Mouse (Mus musculus) adrenal gland, postnatal 10 days (tissue): ENCODE measurements at regions not wholly inside any gene's neighbourhood (a gene's known extent, or its start where the extent isn't known, plus 50 kb on each side); places are given as distances from the start of the nearest gene placed in this dataset.
A peak's percentile ranks its signal among the peaks of the same experiment; 100 is the strongest.

Source experiments
- DNase-seq: peaks from one replicate; pipeline ENCODE4 v3.0.0; 2021; ENCODE audit warnings: mixed read lengths

GRCm38 (mm10) chr12:12814693-12815092 is 127.0 kb downstream of the Mycn start:
- DNase-seq: no peak

DNA sequence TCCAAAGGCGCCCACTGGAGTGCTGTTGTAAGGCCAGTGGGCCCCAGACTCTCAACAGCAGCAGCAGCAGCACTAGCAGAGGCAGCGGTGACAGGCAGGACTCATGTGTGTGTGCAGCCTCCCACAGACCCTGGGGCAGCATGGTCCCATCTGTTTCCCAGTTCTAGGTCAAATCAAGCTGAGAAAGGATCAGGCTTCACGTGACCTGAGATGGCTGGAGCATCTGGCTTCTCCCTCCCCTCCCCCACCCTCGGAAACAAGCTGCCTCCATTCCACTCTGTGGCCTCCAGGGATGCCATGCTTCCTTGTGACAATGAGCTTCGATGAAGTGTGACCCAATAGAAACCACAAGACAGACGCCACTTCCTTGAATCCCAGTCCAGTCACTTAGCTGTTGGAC is 128.8 kb downstream of the Mycn start:
- DNase-seq: no peak

DNA sequence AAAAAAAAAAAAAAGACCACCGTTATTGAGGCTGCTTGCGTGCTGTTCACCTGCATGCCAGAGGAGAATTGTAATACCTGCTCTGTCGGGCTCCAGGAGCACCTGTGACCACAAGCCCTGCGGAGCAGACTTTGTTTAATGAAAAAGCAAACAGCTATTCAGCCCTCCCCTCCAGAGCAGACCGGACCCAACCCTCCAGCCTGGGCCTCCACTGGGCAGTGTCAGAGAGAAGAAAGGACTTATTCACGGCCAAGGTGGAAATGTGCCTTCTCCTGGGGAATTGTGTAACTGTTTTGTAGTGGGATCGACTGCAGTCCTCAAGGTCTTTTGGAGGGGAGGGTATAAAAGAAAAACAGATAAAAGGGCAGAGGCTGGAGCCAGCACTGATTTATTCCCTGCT is 130.8 kb downstream of the Mycn start:
- peak; percentile 42 for DNase-seq

- DNase-seq: peak; percentile 91
These were observed 131.4 kb downstream of the Mycn start for GRCm38 (mm10) chr12:12810159-12810885.

DNA sequence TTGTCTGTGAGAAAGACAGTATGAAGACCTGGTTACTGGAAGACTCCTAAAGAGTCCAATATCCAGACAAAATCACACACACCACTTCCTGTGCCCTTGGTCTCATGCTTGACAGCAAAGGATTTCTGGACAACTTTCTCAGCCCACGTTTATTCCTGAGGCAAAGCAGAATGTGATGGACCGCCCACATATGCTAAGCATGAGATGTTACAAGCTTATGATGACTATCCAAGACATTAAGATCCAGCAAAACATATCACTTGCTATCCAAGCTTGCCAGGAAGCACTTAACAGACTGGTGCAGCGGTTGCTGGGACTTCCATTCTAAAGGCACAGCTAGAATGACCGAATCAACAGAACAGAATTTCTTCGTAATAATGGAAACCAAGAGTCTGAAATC is 133.6 kb downstream of the Mycn start:
- DNase-seq: no peak

DNA sequence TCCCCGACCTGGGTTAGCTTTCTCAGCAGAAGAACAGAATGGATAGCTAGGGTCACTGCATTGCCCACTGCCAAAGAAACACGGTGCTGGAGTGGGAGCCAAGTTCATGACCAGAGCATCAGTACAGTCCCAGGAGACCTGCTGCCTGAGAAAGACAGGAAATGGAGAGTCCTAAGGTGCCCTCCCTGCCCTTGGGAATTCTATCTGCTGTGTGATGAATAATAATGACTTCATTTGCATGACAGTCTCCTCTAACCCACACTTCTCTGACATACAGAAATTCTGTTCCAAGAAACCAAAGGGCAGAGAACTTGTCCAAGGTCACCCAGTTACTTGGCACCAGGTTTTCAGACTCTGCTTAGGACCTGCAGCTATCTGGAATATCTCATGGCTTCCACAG is 138.1 kb downstream of the Mycn start:
- DNase-seq: no peak

DNA sequence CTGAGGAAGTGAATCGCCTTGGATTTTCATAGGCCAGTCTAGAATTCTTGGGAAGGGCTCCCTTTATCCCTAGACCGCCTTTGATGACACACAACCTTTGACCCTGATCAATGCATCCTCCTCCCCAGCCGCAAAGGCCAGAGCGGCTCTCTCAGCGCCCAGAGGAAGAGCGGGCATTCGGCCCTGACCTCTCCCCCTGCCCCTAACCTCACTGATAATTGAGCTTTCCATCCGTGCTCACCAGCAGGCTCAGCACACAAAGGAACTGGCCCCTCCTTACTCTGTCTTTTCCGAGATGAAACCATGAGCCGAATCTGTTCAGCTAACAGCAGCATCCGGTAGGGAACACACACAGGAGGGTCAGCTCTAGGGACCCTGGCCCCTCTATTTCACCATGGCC is 139.3 kb downstream of the Mycn start:
- DNase-seq: no peak

DNA sequence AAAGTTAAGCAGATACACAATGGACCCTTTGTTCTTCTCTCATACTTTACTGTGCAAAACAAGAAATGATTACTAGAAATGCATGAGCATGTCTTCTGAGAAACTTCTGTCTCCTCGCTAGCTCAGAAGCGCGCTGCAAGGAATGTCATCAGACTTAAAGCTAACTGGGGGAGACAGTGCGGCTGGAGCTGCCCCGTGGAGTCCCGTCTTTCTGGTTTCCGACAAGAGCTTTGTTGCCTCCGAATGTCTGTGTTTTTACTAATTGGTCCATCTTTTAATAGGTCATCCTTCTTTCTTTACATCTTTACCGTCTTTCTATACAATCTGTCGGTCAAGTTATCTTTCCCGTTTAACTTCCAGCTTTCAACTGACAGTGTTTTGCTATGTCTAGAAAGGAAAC is 140.0 kb downstream of the Mycn start:
- no peak for DNase-seq

DNA sequence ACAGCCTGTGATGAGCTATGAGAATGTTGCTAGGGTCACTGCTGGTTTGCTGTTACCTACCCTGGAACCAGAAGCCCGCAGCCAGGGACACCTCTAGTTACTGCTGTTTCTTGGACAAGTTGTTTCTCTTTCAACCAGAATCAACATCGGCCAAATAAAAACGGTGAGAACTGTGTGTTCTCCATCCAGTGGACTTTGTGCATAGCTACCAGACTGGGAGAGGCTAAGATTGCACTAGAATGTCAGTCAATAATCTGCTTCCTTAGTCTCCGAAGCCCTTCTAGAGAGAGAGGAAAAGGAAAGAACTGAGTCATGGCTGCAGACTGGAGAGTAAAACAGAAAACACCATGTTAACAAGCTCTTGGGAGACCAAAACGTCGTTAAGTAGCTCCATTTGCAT is 141.6 kb downstream of the Mycn start:
- no peak for DNase-seq

DNA sequence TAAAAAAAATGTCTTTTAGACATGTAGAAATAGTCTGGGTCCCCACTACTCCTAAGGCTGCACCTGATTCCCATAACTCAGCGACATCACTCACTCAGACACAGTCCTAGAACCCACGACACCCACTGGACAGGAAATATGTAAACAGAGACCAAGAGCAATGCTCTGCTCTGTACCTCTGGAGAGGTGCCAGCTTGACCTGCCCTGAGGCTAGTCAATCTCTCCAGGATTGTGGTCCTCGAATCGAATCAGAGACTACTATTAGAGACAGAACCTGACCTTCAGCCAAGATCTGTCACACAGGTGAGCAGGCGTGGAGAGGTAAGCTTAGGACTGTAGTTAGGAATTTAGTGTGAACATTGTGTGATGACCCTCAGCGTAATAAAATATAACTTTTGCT is 152.7 kb downstream of the Mycn start:
- no peak for DNase-seq

DNA sequence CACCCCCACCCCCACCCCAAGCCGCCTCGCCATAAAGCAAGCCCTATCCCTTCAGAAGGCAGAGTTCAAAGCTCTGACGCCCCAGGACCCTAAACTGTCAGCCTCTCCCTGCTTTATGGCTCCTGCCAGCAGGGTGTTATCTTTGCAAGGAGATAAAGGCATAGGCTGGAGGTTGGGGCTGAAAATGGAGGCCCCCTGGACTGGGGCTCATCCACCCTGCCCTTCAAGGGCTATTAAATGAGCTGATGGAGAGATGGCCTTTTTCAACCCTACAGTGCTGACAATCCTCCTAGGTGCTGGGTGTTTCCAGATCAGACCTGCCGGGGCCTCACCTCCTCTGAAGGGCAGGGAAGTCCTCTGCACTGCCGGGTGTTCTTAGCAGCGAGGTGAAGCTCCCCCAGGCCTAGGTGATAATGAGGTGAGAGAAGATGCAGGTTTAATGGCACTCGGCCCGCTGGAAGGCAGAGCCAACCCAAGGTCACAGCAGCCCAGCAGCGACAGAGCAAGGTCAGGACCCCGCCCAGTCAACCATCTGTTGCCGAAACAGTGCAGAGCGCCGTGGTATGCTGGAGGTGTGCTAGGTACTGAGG is 153.4 kb downstream of the Mycn start:
- no peak for DNase-seq

GRCm38 (mm10) chr12:12787608-12788262 is 154.0 kb downstream of the Mycn start:
- no peak for DNase-seq

DNA sequence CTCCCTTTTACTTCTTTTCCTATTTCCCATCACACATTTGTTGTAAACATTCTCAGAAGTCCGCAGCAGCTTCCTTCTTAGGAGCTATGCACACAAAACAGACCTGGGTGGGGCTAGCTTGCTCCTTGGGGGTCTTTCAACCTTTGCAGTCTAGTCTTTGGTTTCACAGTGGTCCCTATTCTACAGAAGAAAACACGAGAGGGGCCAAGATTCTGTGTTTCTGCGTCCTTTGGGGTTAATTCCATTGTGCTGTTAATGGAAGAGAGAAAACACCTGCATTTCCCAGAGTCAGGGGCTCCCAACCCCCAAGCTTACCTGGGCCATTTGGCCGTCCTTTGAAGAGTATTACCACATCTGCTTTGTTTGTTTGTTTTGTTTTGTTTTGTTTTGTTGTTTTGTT is 154.6 kb downstream of the Mycn start:
- no peak for DNase-seq

DNA sequence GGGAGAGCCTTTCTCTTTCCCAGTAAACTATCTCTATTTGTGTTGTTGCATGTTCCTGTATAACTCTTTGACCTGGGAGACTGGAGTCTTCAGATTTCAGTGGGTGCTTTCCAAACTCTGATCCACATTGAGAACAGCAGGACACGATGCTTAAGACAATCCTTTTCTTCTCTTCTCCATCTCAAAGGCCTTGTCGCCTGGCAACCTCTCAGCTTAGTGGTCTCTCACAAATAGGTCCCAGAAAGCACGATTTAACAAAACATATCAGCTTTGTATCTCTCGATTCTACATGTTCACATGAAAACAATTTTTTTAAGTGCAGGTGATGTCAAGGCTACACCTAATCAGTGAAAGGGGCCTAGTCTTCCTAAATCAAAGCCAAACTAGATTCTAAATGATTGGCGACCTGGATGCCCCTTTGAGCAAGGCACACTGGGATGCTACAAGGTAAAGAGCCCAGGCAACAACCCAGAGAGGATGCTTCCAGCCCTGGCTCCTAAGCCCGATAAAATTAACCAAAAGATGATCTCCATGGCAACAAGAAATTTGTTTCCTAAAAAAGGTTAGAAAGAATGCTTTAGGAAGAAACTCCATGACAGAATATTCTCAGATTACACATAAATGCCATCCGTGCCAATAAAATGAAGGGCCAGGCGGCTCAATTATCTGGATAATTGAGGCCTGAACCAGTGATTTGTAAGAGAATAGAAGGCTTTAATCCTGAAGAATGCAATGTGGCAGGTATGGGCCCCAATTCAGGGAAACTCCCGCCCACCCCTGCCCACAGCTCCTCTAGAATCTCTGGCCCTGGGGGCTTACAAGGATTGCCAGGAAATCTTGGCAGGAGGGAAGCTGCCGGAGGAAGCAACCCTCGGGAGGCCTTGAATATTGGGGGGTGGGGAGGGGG is 157.8 kb downstream of the Mycn start:
- DNase-seq: no peak

- DNase-seq: no peak
These were observed 160.2 kb downstream of the Mycn start for GRCm38 (mm10) chr12:12781526-12781925.

DNA sequence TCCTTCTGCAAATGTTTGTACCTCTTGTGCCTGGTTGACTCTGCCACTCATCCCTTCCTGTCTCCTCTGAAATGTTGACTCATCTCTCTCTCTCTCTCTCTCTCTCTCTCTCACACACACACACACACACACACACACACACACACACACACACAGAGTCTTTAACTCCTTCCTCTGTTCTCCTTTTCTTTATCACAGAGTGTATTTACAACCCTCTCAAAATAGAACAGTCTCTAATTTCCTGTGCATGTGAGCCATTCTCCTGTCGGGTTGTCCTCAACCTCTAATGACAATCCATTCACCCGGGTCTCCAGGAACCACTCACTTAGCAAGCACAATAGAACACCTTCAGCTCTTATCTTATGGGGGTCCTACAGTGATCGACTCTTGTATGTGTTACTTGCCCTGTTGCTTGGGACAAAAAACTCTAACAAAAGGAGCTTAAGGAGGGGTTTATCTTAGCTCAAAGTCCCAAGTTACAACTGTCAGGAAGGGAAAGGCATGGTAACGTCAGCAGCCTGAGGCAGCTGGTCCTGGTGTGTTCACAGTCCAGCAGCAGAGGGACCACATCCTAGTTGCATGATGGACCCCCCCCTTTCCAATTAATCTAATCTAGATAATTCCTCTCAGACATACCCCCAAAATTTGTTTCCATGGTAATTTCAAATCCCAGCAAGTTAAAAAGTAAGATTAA is 163.0 kb downstream of the Mycn start:
- DNase-seq: no peak

GRCm38 (mm10) chr12:12777422-12777821 is 164.3 kb downstream of the Mycn start:
- DNase-seq: peak; percentile 72

DNA sequence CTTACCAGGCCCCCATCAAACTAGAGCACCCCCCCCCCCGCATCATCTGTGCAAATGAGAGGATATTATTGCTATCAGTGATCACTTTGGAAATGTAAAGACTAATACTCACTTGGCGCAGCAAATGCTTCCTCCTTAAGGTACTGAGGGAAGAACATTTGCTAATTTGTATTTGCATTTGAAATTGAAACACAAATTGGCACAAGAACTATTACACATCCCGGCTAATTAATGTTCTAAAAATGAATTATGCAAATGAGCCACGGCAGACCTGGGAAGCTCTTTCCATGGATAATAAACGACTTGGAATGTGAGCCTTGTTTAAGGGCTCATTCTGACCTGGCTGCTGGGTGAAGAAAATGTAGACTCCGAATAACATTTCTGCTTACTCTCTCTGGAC is 164.9 kb downstream of the Mycn start:
- no peak for DNase-seq

GRCm38 (mm10) chr12:12770970-12771369 is 170.7 kb downstream of the Mycn start:
- no peak for DNase-seq

GRCm38 (mm10) chr12:12766510-12767304 is 175.0 kb downstream of the Mycn start:
- DNase-seq: no peak

DNA sequence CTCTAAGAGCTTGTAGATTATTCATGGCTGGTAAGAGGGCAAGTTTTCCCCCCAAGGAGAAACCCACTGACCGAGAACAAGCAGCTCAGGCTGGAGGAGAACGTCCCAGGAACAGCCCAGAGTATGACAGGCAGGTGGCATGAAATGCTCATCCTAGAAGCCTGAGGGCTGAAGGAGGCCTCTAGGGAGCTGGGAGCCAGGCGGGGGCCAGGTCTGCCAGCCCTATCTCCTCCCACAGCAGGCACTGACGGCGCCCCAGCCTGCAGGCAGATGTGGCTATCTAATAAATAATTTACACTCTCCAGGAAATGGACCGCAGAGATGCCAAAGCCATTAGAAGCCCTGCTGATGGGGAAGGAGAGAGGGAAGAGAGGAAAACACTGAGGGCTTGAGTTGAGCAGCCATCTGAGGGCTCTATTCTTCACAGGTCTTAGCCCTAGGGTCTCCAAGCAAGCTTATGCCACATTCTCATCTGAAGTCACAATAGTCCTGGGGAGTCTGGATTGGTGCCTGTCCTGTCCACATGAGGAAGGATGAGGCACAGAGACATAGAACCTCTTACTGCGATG is 176.1 kb downstream of the Mycn start:
- no peak for DNase-seq
